Mouse (Mus musculus) naive thymus-derived CD4-positive, alpha-beta T cell, adult 2 months (primary cell): ENCODE measurements around the gene Myt1l.

Experiments
- DNase-seq: peaks from one replicate; pipeline ENCODE4 v3.0.0-alpha.2; 2011; ENCODE audit warnings: low read depth

The Myt1l gene

GRCm38 (mm10) chr12:29723722-29724338, 195.6 kb downstream of the Myt1l start:
- DNase-seq: no peak

- no peak for DNase-seq
Measured at GRCm38 (mm10) chr12:29728294-29728693, 200.1 kb downstream of the Myt1l start.

- no peak for DNase-seq
Measured at GRCm38 (mm10) chr12:29740346-29741025, 212.3 kb downstream of the Myt1l start.

- no peak for DNase-seq
Measured at GRCm38 (mm10) chr12:29741181-29741580, 213.0 kb downstream of the Myt1l start.

- DNase-seq: no peak
Measured at GRCm38 (mm10) chr12:29750604-29751128, 222.5 kb downstream of the Myt1l start.

- no peak for DNase-seq
Measured at GRCm38 (mm10) chr12:29755086-29755871, 227.1 kb downstream of the Myt1l start.

- DNase-seq: no peak
Measured at GRCm38 (mm10) chr12:29755872-29756265, 227.7 kb downstream of the Myt1l start.

- DNase-seq: no peak
Measured at GRCm38 (mm10) chr12:29760611-29761010, 232.4 kb downstream of the Myt1l start.

GRCm38 (mm10) chr12:29766158-29766557, 238.0 kb downstream of the Myt1l start:
- no peak for DNase-seq

- no peak for DNase-seq
Measured at GRCm38 (mm10) chr12:29771791-29772190, 243.6 kb downstream of the Myt1l start.

GRCm38 (mm10) chr12:29772401-29772800, 244.2 kb downstream of the Myt1l start:
- DNase-seq: no peak

GRCm38 (mm10) chr12:29778901-29779300, 250.7 kb downstream of the Myt1l start:
- no peak for DNase-seq

GRCm38 (mm10) chr12:29789319-29790050, 261.3 kb downstream of the Myt1l start:
- DNase-seq: no peak

- no peak for DNase-seq
Measured at GRCm38 (mm10) chr12:29790051-29790386, 261.8 kb downstream of the Myt1l start.

GRCm38 (mm10) chr12:29792998-29793397, 264.8 kb downstream of the Myt1l start:
- no peak for DNase-seq

- DNase-seq: no peak
Measured at GRCm38 (mm10) chr12:29795107-29795673, 267.0 kb downstream of the Myt1l start.

GRCm38 (mm10) chr12:29798595-29799391, 270.6 kb downstream of the Myt1l start:
- no peak for DNase-seq

GRCm38 (mm10) chr12:29806415-29806814, 278.2 kb downstream of the Myt1l start:
- DNase-seq: no peak

GRCm38 (mm10) chr12:29809569-29810185, 281.5 kb downstream of the Myt1l start:
- no peak for DNase-seq

GRCm38 (mm10) chr12:29815466-29815865, 287.3 kb downstream of the Myt1l start:
- DNase-seq: no peak

GRCm38 (mm10) chr12:29816130-29816529, 287.9 kb downstream of the Myt1l start:
- no peak for DNase-seq
